Mouse (Mus musculus) CH12.LX (cell line): ENCODE data around the gene Ctso. TPM values are rescaled to one million over a fixed set of nuclear protein-coding genes. Genes with fewer than 3 reads are reported as not detected.

Source experiments
- DNase-seq: peaks from one replicate; pipeline ENCODE4 v3.0.0-alpha.2; 2013; ENCODE audit errors: extremely low read depth
- H3K27ac ChIP-seq: 2 replicates; pipeline ENCODE4 v1.5.1; 2012; ENCODE audit warnings: low read depth, mild to moderate bottlenecking, control low read depth, moderate library complexity; ENCODE audit not compliant: insufficient read depth
- H3K27me3 ChIP-seq: replicated peaks from 2 replicates; pipeline ENCODE3; 2012; ENCODE audit warnings: inconsistent platforms
- H3K36me3 ChIP-seq, 2 experiments: replicated peaks in 1 of 2; 2 replicates each; pipeline versions ENCODE3 to v1.6.1; 2012; ENCODE audit warnings: inconsistent platforms in 1 of 2, low read length in 1 of 2, mild to moderate bottlenecking in 1 of 2, mixed read lengths in 1 of 2, moderate library complexity in 1 of 2; ENCODE audit not compliant: control insufficient read depth in 1 of 2, insufficient read depth in 1 of 2
- H3K4me1 ChIP-seq, 2 experiments: 2 replicates each; pipeline ENCODE4 v1.6.1; 2012; ENCODE audit warnings: inconsistent platforms in 1 of 2, moderate library complexity in 1 of 2; ENCODE audit not compliant: insufficient read depth in 2 of 2, control insufficient read depth in 1 of 2
- H3K4me2 ChIP-seq: 2 replicates; pipeline ENCODE4 v1.6.1; 2012; ENCODE audit warnings: low read depth, mild to moderate bottlenecking, control low read depth; ENCODE audit not compliant: poor library complexity, insufficient read depth, severe bottlenecking
- H3K4me3 ChIP-seq, 3 experiments: fragments of 150-350 bp in 1 of 3; sonication (generic) in 1 of 3; replicated peaks in 1 of 3; 2 replicates each; pipeline versions ENCODE3 to v1.5.1; 2011 to 2012; ENCODE audit warnings: low read depth in 2 of 3, low read length in 2 of 3, mild to moderate bottlenecking in 2 of 3, moderate library complexity in 2 of 3, control low read depth in 1 of 3, improper control_type of control experiment in 1 of 3, inconsistent platforms in 1 of 3, mixed read lengths in 1 of 3; ENCODE audit not compliant: poor library complexity in 1 of 3
- H3K79me2 ChIP-seq: replicated peaks from 2 replicates; pipeline ENCODE4 v1.6.1; 2012; ENCODE audit warnings: mild to moderate bottlenecking, moderate library complexity; ENCODE audit not compliant: control insufficient read depth, poor library complexity, insufficient read depth, severe bottlenecking; ENCODE audit errors: extremely low read depth
- H3K9ac ChIP-seq: 2 replicates; pipeline ENCODE4 v1.6.1; 2012; ENCODE audit warnings: low read depth, mild to moderate bottlenecking, control low read depth, moderate library complexity; ENCODE audit not compliant: insufficient read depth
- H3K9me3 ChIP-seq: replicated peaks from 2 replicates; pipeline ENCODE3; 2012; ENCODE audit warnings: low read length, inconsistent platforms, mixed read lengths
- CHD1 ChIP-seq: IDR thresholded peaks from 2 replicates; pipeline ENCODE4 v1.6.1; 2012; ENCODE audit warnings: low read depth, low read length, improper control_type of control experiment, inconsistent platforms
- E2F4 ChIP-seq: IDR thresholded peaks from 2 replicates; pipeline ENCODE4 v1.6.1; 2011; ENCODE audit warnings: low read depth, low read length, improper control_type of control experiment; ENCODE audit not compliant: insufficient replicate concordance
- ELF1 ChIP-seq: IDR thresholded peaks from 2 replicates; pipeline ENCODE4 v1.6.1; 2014; ENCODE audit warnings: low read depth, mild to moderate bottlenecking, inconsistent platforms, low read length, improper control_type of control experiment
- EP300 ChIP-seq: IDR thresholded peaks from 2 replicates; pipeline ENCODE4 v1.6.1; 2011; ENCODE audit warnings: low read length, improper control_type of control experiment
- ETS1 ChIP-seq: conservative IDR thresholded peaks from 2 replicates; pipeline ENCODE4 v1.6.1; 2012; ENCODE audit warnings: low read depth, mild to moderate bottlenecking, inconsistent platforms, low read length, improper control_type of control experiment, moderate library complexity
- IRF4 ChIP-seq: IDR thresholded peaks from 2 replicates; pipeline ENCODE4 v1.6.1; 2014; ENCODE audit warnings: low read depth, mild to moderate bottlenecking, inconsistent platforms, low read length, improper control_type of control experiment
- JUN ChIP-seq: IDR thresholded peaks from 2 replicates; pipeline ENCODE4 v1.6.1; 2011; ENCODE audit warnings: low read depth, mild to moderate bottlenecking, low read length, improper control_type of control experiment, moderate library complexity; ENCODE audit not compliant: insufficient read depth
- JUND ChIP-seq: conservative IDR thresholded peaks from 2 replicates; pipeline ENCODE4 v1.6.1; 2011; ENCODE audit warnings: low read depth, low read length, improper control_type of control experiment
- MAFK ChIP-seq: IDR thresholded peaks from 2 replicates; pipeline ENCODE4 v1.6.1; 2011; ENCODE audit warnings: low read length, improper control_type of control experiment; ENCODE audit not compliant: insufficient replicate concordance
- MAX ChIP-seq: IDR thresholded peaks from 2 replicates; pipeline ENCODE4 v1.6.1; 2011; ENCODE audit warnings: low read length, improper control_type of control experiment
- MYC ChIP-seq: IDR thresholded peaks from 2 replicates; pipeline ENCODE4 v1.6.1; 2011; ENCODE audit warnings: low read depth, mild to moderate bottlenecking, improper control_type of control experiment, low read length
- NELFE ChIP-seq: IDR thresholded peaks from 2 replicates; pipeline ENCODE4 v1.6.1; 2011; ENCODE audit warnings: low read depth, low read length, improper control_type of control experiment
- NRF1 ChIP-seq: IDR thresholded peaks from 2 replicates; pipeline ENCODE4 v1.6.1; 2014; ENCODE audit warnings: low read depth, mild to moderate bottlenecking, inconsistent platforms, low read length, improper control_type of control experiment, moderate library complexity
- POLR2A ChIP-seq: IDR thresholded peaks from 2 replicates; pipeline ENCODE4 v1.6.1; 2011; ENCODE audit warnings: low read depth, mild to moderate bottlenecking, improper control_type of control experiment, low read length
- POLR2AphosphoS2 ChIP-seq: IDR thresholded peaks from 2 replicates; pipeline ENCODE4 v1.6.1; 2011; ENCODE audit warnings: low read depth, low read length, improper control_type of control experiment
- RCOR1 ChIP-seq: conservative IDR thresholded peaks from 2 replicates; pipeline ENCODE4 v1.6.1; 2012; ENCODE audit warnings: low read depth, mild to moderate bottlenecking, inconsistent platforms, low read length, improper control_type of control experiment
- SMC3 ChIP-seq: IDR thresholded peaks from 2 replicates; pipeline ENCODE4 v1.6.1; 2011; ENCODE audit warnings: low read depth, low read length, improper control_type of control experiment
- UBTF ChIP-seq: IDR thresholded peaks from 2 replicates; pipeline ENCODE4 v1.6.1; 2012; ENCODE audit warnings: low read depth, mild to moderate bottlenecking, inconsistent platforms, low read length, improper control_type of control experiment, moderate library complexity
- USF1 ChIP-seq: IDR thresholded peaks from 2 replicates; pipeline ENCODE4 v1.6.1; 2014; ENCODE audit warnings: low read depth, mild to moderate bottlenecking, inconsistent platforms, low read length, improper control_type of control experiment
- ZMIZ1 ChIP-seq: IDR thresholded peaks from 2 replicates; pipeline ENCODE4 v1.6.1; 2012; ENCODE audit warnings: low read depth, mild to moderate bottlenecking, inconsistent platforms, low read length, improper control_type of control experiment
- dilution Hi-C: fragments of 300-500 bp; cut with MboI; formaldehyde crosslinking; loops from 2 replicates; pipeline ENCODE4 v1.14.3; 2020; ENCODE audit warnings: low sequenced_read_pairs; ENCODE audit not compliant: extremely low pct_unique_long_range_greater_than_20kb, extremely low pct_ligation_motif_present
- in situ Hi-C: fragments of 300-500 bp; cut with MboI; formaldehyde crosslinking; loops from 3 replicates; pipeline ENCODE4 v1.14.3; 2019; ENCODE audit warnings: low sequenced_read_pairs, low pct_ligation_motif_present, low pct_unique_long_range_greater_than_20kb, mixed read lengths
- polyA plus RNA-seq: library from polyadenylated mRNA; unstranded; fragments of >175 nt; gene quantifications from 2 replicates; pipeline ENCODE4 v1.2.1, GENCODE M21; 2012; ENCODE audit warnings: low read depth; ENCODE audit not compliant: insufficient read length
- total RNA-seq, 2 experiments: library from RNA; depleted of rRNA; stranded (reverse); fragments of 300-350 nt in 1 of 2; fragments of >200 nt in 1 of 2; gene quantifications; 2 replicates each; pipeline ENCODE4 v1.2.3; 2012 to 2014

The Ctso gene
- total and polyA plus RNA-seq, 3 experiments, result 21.1 to 41.7 (median 39.2) TPM

GRCm38 (mm10) chr3:81985100-81985499 is 52.7 kb downstream of the Ctso start:
- no peaks in the 10 kb centered on the region for H3K27me3 ChIP-seq
- no peaks in the 10 kb centered on the region for H3K36me3 ChIP-seq
- no peak for TF ChIP-seq MAX
- no peak for TF ChIP-seq NRF1
- no peak for TF ChIP-seq JUN
- no peak overlapping the region for H3K4me3 ChIP-seq
- no peaks in the 10 kb centered on the region for H3K79me2 ChIP-seq
- H3K4me1 ChIP-seq, result peaks cover 0 to 25% of the 10 kb centered on the region in 2 experiments; a peak in 2 of 4 replicates
- no peak overlapping the region for H3K9ac ChIP-seq
- dilution Hi-C loops, result no loop called here
- no peak overlapping the region for H3K4me2 ChIP-seq
- peaks cover 3% of the 10 kb centered on the region for H3K9me3 ChIP-seq
- H3K27ac ChIP-seq, result no peak overlapping the region
- in situ Hi-C loops, result no loop called here
- DNase-seq, result no peak

GRCm38 (mm10) chr3:81986103-81986502 is 53.7 kb downstream of the Ctso start:
- Histone ChIP-seq H3K4me3 (no peak overlapping the region), H3K79me2 (no peaks in the 10 kb centered on the region), H3K9ac (no peak overlapping the region), H3K27ac (no peak overlapping the region), H3K4me2 (no peak overlapping the region), H3K9me3 (peaks cover 3% of the 10 kb centered on the region), H3K36me3 (no peaks in the 10 kb centered on the region), H3K4me1 (peaks cover 0 to 25% of the 10 kb centered on the region in 2 experiments; a peak in 2 of 4 replicates), H3K27me3 (no peaks in the 10 kb centered on the region)
- in situ Hi-C loops (no loop called here), dilution Hi-C loops (no loop called here)
- DNase-seq, result no peak
- TF ChIP-seq NELFE (no peak), RCOR1 (no peak), ZMIZ1 (no peak), SMC3 (no peak), POLR2AphosphoS2 (no peak), IRF4 (no peak), POLR2A (no peak), MAX (no peak), USF1 (no peak), JUND (no peak), MYC (no peak), ETS1 (no peak), CHD1 (no peak), UBTF (no peak), E2F4 (no peak), EP300 (no peak), ELF1 (no peak), MAFK (no peak)
